Mouse (Mus musculus): ENCODE measurements at regions not wholly inside any gene's neighbourhood (a gene's known extent, or its start where the extent isn't known, plus 50 kb on each side); places are given as distances from the start of the nearest gene placed in this dataset.

- no peak for ATAC-seq (replicated peaks; ENCODE audit: poor library complexity)
Observed at GRCm38 (mm10) chr10:92097562-92097961, 624.7 kb downstream of the Nedd1 start.

- ATAC-seq (replicated peaks; ENCODE audit: poor library complexity): no peak
Observed at GRCm38 (mm10) chr10:92097081-92097480, 625.1 kb downstream of the Nedd1 start.

DNA sequence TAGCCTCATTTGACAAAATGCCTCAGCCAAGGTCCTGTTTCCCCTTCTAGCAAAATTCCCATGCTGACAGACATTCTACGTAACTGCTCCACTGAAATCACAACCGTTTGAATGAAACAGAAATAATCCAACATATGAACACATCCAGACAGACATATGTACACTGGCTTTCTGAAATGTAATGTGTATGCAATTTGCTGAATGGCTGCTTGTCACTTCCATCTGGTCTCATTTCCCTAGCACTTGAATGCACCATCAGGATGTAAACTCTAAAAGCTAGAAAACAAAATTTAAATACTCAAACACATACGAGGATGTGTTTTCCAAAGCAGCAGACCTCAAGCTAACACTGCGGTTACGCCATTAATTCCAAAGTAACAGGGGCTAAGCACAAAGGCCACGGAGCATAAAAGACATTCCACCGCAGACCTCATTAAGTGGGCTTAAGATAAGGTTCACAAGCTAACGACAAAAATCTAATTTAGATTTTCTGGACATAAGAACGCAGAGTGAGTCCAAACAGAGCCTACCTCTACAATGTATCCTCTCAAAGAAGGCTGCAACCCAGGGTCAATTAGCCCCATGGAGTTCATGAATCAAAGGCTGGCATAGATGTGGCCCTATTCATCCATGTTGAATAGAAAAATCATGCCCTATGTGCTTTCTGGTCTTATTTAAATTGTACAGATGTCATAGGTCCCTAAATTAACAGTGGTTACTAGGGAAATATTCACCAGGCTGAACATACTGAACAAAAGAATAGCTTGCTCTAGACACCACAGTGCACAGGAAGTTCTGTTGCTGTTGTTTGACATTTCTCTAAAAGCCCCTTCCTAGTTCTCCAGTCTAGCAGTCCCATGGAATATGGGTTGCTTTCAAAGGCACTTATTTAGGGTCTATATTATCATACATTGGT lies 630.5 kb downstream of the Nedd1 start:
- ATAC-seq (replicated peaks; ENCODE audit: poor library complexity): no peak

GRCm38 (mm10) chr10:92082111-92082510 lies 640.1 kb downstream of the Nedd1 start:
- ATAC-seq (replicated peaks; ENCODE audit: poor library complexity): no peak

- ATAC-seq (replicated peaks; ENCODE audit: poor library complexity): no peak
Observed at GRCm38 (mm10) chr10:92081199-92081598, 641.0 kb downstream of the Nedd1 start.

DNA sequence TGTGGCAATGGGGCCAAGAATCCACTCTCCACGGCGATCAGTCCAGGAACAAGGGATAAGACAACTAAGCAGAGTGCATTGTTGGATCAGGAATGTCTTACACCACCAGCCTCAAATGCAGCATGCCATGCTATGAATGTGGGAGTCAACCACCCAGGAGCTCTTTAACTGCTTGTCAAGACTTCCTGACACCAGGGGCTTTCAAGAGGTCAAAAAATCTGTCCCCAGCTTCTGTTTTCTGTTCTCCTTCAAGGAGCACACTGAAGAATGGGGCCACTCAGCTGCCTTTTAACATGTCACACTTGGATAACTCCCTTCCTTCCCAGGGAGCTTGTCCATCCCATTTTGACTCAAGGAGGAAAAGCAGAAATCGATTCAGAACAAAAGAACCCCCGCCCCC lies 642.8 kb downstream of the Nedd1 start:
- ATAC-seq (replicated peaks; ENCODE audit: poor library complexity): no peak

GRCm38 (mm10) chr10:92077291-92077690 lies 644.9 kb downstream of the Nedd1 start:
- ATAC-seq (replicated peaks; ENCODE audit: poor library complexity): no peak

- ATAC-seq (replicated peaks; ENCODE audit: poor library complexity): no peak
Observed at GRCm38 (mm10) chr10:92076754-92077153, 645.5 kb downstream of the Nedd1 start.

GRCm38 (mm10) chr10:92075469-92075868 lies 646.8 kb downstream of the Nedd1 start:
- no peak for ATAC-seq (replicated peaks; ENCODE audit: poor library complexity)

- no peak for ATAC-seq (replicated peaks; ENCODE audit: poor library complexity)
Observed at GRCm38 (mm10) chr10:92074698-92075394, 647.4 kb downstream of the Nedd1 start.

GRCm38 (mm10) chr10:92073873-92074390 lies 648.3 kb downstream of the Nedd1 start:
- ATAC-seq (replicated peaks; ENCODE audit: poor library complexity): no peak

GRCm38 (mm10) chr10:92044783-92045182 lies 677.4 kb downstream of the Nedd1 start:
- no peak for ATAC-seq (replicated peaks; ENCODE audit: poor library complexity)

DNA sequence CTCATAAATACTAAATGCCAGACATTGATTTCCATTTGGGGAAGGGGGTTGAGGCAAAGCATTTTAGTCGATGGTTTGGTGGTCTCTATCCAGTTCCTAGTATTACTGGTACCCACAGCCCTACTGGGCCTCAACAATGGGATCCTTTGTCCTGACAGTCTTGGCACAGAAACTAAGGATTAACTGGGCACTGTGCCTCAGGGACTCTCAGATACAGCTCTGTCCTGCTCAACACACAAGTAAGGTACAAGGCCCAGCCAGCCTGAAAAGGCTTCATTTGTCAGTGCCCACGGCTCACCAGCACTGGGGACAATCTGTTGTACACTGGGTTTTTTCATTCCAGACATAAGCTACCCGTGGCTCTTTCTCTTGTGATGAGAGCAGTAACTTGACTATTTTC lies 686.0 kb downstream of the Nedd1 start:
- no peak for ATAC-seq (replicated peaks; ENCODE audit: poor library complexity)

GRCm38 (mm10) chr10:92030221-92030620 lies 692.0 kb downstream of the Nedd1 start:
- no peak for ATAC-seq (replicated peaks; ENCODE audit: poor library complexity)

DNA sequence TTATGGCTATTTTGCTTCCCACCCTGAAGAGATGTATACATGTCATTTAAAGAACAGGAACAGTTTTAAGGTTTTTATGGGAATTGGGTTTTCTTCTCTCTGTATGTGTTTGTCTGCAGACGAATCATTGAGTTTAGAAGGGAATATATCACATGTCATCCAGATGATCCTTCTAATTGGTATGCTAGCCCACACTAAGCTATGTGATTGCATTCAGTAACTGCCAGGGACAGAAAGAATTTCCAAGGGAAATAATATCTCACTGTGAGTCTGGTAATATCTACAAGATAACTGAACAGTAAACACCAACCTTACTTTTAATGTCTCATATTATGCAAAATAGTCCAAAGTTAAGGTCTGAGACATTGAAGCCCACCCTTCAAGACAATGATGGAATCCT lies 698.0 kb downstream of the Nedd1 start:
- no peak for ATAC-seq (replicated peaks; ENCODE audit: poor library complexity)

- ATAC-seq (replicated peaks; ENCODE audit: poor library complexity): no peak
Observed at GRCm38 (mm10) chr10:92021036-92021435, 701.2 kb downstream of the Nedd1 start.

DNA sequence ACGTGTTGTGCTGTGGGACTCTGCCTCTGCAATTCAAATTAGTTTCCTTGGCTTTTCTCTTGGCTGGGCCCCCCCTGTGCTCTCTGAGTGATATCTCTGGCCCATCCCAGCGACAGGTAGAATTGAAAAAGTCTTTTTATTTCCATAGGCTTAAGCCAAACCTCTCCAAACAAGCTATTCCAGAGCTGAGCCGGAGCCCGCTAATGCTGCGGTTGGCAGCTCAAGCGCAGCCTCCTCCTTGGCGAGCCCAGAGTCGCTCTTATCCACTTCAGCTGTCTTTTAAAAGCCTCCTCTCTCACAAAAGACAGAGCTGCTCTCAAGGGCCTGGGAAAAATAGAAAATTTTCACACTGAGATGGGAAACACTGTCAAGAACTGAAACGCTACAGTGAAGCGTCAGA lies 712.7 kb downstream of the Nedd1 start:
- no peak for ATAC-seq (replicated peaks; ENCODE audit: poor library complexity)

GRCm38 (mm10) chr10:92007891-92008290 lies 714.3 kb downstream of the Nedd1 start:
- ATAC-seq (replicated peaks; ENCODE audit: poor library complexity): no peak

- no peak for ATAC-seq (replicated peaks; ENCODE audit: poor library complexity)
Observed at GRCm38 (mm10) chr10:92006467-92006866, 715.8 kb downstream of the Nedd1 start.

DNA sequence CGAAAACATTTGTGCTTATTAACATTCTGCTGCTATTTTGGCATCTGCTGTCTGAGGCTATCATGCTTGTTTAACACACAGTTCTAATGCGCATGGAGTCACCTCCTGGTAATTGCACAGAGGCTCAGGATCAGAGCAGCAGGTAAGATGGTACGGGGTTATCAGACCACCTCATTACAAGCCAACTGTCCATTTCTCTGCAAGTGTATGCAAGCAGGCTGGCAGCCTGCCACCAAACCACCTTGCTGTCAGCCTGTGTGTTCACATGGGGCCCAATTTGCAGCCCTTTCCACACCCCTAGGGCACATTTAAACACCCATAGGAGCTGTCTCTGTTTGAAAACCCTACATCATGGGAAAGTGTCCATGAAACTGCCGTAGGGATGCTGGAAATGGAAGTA lies 731.2 kb downstream of the Nedd1 start:
- ATAC-seq (replicated peaks; ENCODE audit: poor library complexity): no peak

GRCm38 (mm10) chr10:91988364-91988763 lies 733.9 kb downstream of the Nedd1 start:
- no peak for ATAC-seq (replicated peaks; ENCODE audit: poor library complexity)

GRCm38 (mm10) chr10:91979841-91980240 lies 742.4 kb downstream of the Nedd1 start:
- no peak for ATAC-seq (replicated peaks; ENCODE audit: poor library complexity)
